ENCODE assay signal across 1 mouse cellular context in the genomic region with DNA sequence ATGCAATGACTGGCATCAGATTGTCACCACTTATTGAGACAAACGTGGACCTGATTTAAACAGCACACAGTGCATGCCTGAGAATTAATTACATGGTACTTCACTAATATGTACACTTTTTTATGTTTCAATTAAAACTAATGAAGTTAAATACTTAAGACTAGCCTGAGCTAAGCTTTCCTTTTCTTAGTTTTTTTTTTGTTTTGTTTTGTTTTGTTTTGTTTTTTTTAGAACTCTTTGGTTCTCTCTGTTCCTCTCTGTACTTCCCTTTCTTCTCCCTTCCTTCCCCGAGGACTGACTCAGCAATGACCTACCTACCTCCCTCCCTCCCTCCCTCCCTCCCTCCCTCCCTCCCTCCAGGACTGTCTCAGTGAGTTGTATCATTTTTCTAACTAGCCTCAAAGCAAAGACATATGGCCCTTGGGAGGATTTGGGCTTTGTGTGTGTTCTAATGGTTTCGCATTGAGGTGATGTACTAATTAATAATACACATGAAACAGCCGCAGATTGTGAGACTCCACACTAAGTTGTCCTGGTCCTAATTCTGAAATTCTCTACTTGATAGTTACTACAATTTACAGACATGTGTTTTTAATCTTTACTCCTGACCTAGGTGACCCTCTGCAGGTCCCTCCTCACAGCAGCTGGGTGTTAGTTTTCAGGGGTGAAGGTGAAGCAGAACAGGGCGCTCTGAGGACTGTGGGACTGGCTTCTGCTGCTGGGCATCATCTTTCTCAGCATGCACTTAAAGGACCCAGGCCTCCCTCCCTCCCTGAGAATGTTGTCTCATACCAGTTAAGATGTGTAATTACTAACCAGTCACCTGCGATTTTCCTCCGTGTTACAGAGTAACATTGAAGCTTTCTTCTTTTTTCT.
A peak's percentile ranks its signal among the peaks of the same experiment; 100 is the strongest.
TF ChIP-seq lines count a peak whose summit lies in the region.

No protein-coding gene starts in this region.

TF ChIP-seq in CH12.LX, 34 proteins besides CTCF, POLR2A, EP300 and RAD21 (continued from another document):
- TF ChIP-seq HCFC1 (IDR thresholded peaks at IDR 0.05; ENCODE audit: low read depth, low read length): no peak
- TF ChIP-seq ZMIZ1 (IDR thresholded peaks at IDR 0.05; ENCODE audit: low read depth, low read length): no peak
- peak; percentile 65 for TF ChIP-seq ZNF384 (IDR thresholded peaks at IDR 0.05; ENCODE audit: low read depth, low read length)
- no peak for TF ChIP-seq RCOR1 (conservative IDR thresholded peaks at IDR 0.05; ENCODE audit: low read depth, low read length)
- TF ChIP-seq MYC (IDR thresholded peaks at IDR 0.05; ENCODE audit: low read depth, low read length): no peak
- no peak for TF ChIP-seq ELF1 (IDR thresholded peaks at IDR 0.05; ENCODE audit: low read depth, low read length)
